Mouse (Mus musculus) kidney, postnatal 0 days (tissue): ENCODE measurements around the gene Sept9. TPM values are rescaled to one million over a fixed set of nuclear protein-coding genes. Genes with fewer than 3 reads are reported as not detected.
A peak's percentile ranks its signal among the peaks of the same experiment; 100 is the strongest.

Experiments used
- ATAC-seq: fragments of 200-750 bp; cut with Nextera tagmentation; replicated peaks from 2 replicates; pipeline ENCODE4 v1.8.0; 2017; ENCODE audit warnings: low read depth, moderate number of reproducible peaks, moderate TSS enrichment, moderate library complexity; ENCODE audit not compliant: low FRiP score
- DNase-seq: peaks from one replicate; pipeline ENCODE4 v3.0.0-alpha.2; 2016; ENCODE audit warnings: low spot score
- H3K27ac ChIP-seq: fragments of 300-500 bp; sonication (generic); 2 replicates; pipeline ENCODE4 v1.5.1; 2014; ENCODE audit warnings: mild to moderate bottlenecking
- H3K27me3 ChIP-seq: fragments of 300-500 bp; sonication (generic); 2 replicates; pipeline ENCODE4 v1.6.1; 2014; ENCODE audit warnings: low read length, mixed read lengths; ENCODE audit not compliant: insufficient read depth
- H3K36me3 ChIP-seq: fragments of 300-500 bp; sonication (generic); 2 replicates; pipeline ENCODE4 v1.6.1; 2014; ENCODE audit warnings: low read length, mixed read lengths; ENCODE audit not compliant: insufficient read depth
- H3K4me1 ChIP-seq: fragments of 300-500 bp; sonication (generic); replicated peaks from 2 replicates; pipeline ENCODE4 v1.6.1; 2014; ENCODE audit warnings: antibody characterized with exemption, low read length, mixed read lengths; ENCODE audit not compliant: insufficient read depth
- H3K4me2 ChIP-seq: fragments of 300-500 bp; sonication (generic); 2 replicates; pipeline ENCODE4 v1.6.1; 2014; ENCODE audit warnings: mild to moderate bottlenecking, low read length, moderate library complexity, mixed read lengths
- H3K4me3 ChIP-seq: fragments of 300-500 bp; sonication (generic); replicated peaks from 2 replicates; pipeline ENCODE4 v1.5.1; 2014; ENCODE audit warnings: low read depth, low read length
- H3K9ac ChIP-seq: fragments of 300-500 bp; sonication (generic); 2 replicates; pipeline ENCODE4 v1.6.1; 2014; ENCODE audit warnings: low read depth, low read length
- H3K9me3 ChIP-seq: fragments of 300-500 bp; sonication (generic); replicated peaks from 2 replicates; pipeline ENCODE4 v1.6.1; 2016; ENCODE audit warnings: low read length, inconsistent platforms, mixed read lengths
- CTCF ChIP-seq: IDR thresholded peaks from 2 replicates; pipeline ENCODE4 v1.5.1; 2016; ENCODE audit warnings: antibody characterized with exemption, low read depth, mild to moderate bottlenecking, moderate library complexity
- WGBS: fragments of 180-500 bp; shearing (Covaris S2); extraction: QIAGEN DNeasy Blood & Tissue Kit; methylation state at CpG from one replicate; pipeline ENCODE4 v1.1.7; 2014; 5-methylcytosine and 5-hydroxymethylcytosine counted together
- polyA plus RNA-seq: library from polyadenylated mRNA; unstranded; fragments of >200 nt; fragmentation: Nextera tagmentation; extraction: Ambion mirVana; gene quantifications from 2 replicates; pipeline ENCODE4 v1.2.1, GENCODE M21; 2015

The Sept9 gene
- polyA plus RNA-seq, 1 experiment from 2014 or later: 71.2 TPM

DNA sequence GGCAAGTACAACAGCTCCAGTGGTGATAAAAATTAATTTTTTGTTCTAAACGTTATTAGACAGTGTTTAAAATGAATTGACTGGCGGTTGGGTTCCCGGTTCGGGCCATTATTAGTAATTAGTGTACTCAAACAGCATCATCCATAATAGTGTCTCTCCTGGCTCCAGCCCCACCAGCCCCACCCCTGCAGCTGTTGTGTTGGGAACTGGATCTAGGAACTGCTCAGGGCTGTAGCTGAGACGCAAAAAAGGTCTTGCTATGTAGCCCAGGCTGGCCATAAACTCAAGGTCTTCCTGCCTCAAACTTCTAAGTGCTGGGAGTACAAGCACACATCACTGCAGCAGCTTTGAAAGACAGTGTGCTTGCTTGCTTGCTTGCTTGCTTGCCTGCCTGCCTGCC is 180.3 kb downstream of the Sept9 start:
- no peaks in the 10 kb centered on the region for H3K9me3 ChIP-seq
- DNase-seq: no peak
- no peaks in the 10 kb centered on the region for H3K36me3 ChIP-seq
- ATAC-seq: no peak
- no peak overlapping the region for H3K9ac ChIP-seq
- 0 out of 2 replicates have a peak, but pooled peaks cover 4% of the 10 kb centered on the region for H3K4me1 ChIP-seq
- 72% methylated on average over 5 of the region's 5 CpGs for WGBS
- no peak for TF ChIP-seq CTCF
- no peaks in the 10 kb centered on the region; the same call in 1 of the 2 replicates for H3K27me3 ChIP-seq
- no peak overlapping the region for H3K27ac ChIP-seq
- H3K4me2 ChIP-seq: no peak overlapping the region
- no peak overlapping the region for H3K4me3 ChIP-seq

DNA sequence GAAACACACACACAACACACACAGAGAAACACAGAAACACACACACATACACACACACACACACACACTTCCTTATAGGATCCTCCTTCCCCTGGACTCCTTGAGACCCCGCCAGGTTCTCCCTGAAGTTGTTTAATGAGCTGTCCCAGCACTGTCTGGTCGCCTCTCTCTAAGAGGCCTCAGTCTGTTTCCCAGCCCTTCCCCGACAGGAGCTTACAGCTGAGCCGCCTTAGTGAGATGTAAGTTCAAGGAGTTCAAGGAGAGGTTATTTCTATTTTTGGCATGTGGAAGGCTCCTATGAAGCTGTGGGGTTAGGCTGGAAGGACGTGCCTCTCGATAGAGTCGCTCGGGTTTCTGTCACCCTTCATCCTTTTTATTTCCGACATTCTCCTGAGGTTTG is 184.8 kb downstream of the Sept9 start:
- 20% methylated on average over 9 of the region's 9 CpGs for WGBS
- Histone ChIP-seq H3K27me3 (peaks cover 6% of the 10 kb centered on the region; the same call in 1 of the 2 replicates), H3K4me2 (peak overlapping the region; percentile 25; the same call in 1 of the 2 replicates), H3K36me3 (no peaks in the 10 kb centered on the region), H3K9ac (no peak overlapping the region), H3K9me3 (no peaks in the 10 kb centered on the region), H3K4me1 (peaks cover 8% of the 10 kb centered on the region; the same call in 1 of the 2 replicates), H3K4me3 (no peak overlapping the region), H3K27ac (no peak overlapping the region)
- no peak for DNase-seq
- no peak for TF ChIP-seq CTCF
- ATAC-seq: no peak

DNA sequence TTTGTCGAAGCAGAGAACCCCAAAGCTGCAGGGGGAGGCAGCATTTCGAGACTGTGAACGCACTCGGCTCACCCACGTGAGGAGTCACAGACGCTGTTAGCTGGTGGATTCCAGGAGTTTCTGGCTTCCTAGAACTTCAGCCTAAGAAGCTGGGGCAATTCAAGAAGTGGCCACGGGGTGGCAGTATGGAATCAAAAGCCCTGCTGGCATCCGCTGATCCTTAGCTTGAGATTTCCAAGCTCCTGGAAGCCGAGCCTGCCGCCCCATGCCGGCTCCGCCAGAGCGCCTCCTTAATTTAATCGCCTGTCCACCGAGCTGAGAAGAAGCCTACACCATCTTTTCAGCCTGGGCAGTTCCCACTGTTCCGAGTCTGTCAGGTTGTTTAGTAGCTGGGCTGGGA is 185.4 kb downstream of the Sept9 start:
- Histone ChIP-seq H3K4me1 (peaks cover 8% of the 10 kb centered on the region; the same call in 1 of the 2 replicates), H3K27ac (no peak overlapping the region), H3K9me3 (no peaks in the 10 kb centered on the region), H3K4me2 (peak overlapping the region; percentile 25), H3K36me3 (no peaks in the 10 kb centered on the region), H3K9ac (no peak overlapping the region), H3K4me3 (no peak overlapping the region), H3K27me3 (peaks cover 6% of the 10 kb centered on the region; the same call in 1 of the 2 replicates)
- TF ChIP-seq CTCF: peak; percentile 96
- ATAC-seq (peak; percentile 41; the same call in 1 of the 2 replicates), DNase-seq (peak; percentile 96)
- WGBS: under 1% methylated on average over 16 of the region's 16 CpGs

DNA sequence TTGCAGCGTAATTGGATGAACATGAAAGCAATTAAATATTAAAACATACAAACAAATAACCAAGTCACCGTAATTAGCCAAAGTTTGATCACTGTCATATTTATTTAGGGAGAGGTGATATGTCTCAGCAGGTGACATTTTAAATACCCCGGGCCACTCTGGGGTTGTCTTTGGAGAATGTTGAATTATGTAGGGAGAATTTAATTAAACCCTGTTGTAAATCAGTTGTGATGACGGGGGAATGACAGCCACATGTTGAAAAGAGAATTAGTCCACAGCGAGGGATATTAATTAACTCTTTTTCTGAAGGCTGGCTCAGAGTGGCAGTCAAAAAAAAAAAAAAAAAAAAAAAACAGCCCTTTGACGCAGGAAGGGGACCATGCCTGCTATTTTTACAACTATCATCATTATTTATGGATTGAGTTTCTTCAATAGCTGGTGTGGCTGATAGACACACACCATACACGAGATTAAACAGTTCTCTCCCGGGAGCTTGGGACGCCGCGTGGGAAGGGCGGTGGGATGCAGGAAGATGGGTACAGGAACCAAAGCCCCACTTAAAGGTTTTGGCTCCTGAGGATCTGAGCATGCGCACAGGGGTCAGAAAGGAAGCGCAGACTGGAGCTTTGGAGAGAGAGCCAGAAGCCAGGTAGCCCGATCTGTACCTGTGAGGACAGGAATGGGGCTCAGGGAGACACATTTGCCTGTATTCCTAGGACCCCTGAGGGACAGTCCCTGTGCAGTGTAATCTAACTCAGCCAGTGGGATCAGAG is 186.1 kb downstream of the Sept9 start:
- DNase-seq (no peak), ATAC-seq (no peak)
- Histone ChIP-seq H3K4me3 (no peak overlapping the region), H3K4me1 (peaks cover 8% of the 10 kb centered on the region; the same call in 1 of the 2 replicates), H3K27ac (no peak overlapping the region), H3K4me2 (peak overlapping the region; percentile 25), H3K9me3 (no peaks in the 10 kb centered on the region), H3K27me3 (peaks cover 6% of the 10 kb centered on the region; the same call in 1 of the 2 replicates), H3K36me3 (no peaks in the 10 kb centered on the region), H3K9ac (no peak overlapping the region)
- TF ChIP-seq CTCF: no peak
- 33% methylated on average over 15 of the region's 15 CpGs for WGBS

DNA sequence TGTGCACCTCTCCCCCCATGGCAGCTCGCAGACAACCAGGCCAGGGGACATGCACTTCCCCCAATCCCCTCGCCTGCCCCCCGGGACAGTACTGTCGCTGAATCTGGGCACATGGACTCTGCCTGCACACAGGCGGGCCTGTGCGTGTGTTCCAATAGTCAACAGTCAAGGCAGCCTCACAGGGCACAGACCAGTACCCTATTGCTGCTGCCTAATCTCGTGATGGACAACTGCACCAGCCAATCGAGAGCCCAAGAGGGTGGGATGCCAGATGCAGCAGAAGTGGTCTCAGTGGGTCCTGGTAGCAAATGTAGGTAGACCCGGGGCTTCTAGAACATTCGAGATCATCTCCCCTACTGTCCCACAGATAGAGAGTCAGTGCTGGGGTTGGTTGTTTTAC is 187.8 kb downstream of the Sept9 start:
- no peak for DNase-seq
- Histone ChIP-seq H3K9ac (no peak overlapping the region), H3K4me1 (peaks cover 10% of the 10 kb centered on the region; the same call in 1 of the 2 replicates), H3K9me3 (no peaks in the 10 kb centered on the region), H3K27ac (no peak overlapping the region), H3K36me3 (no peaks in the 10 kb centered on the region), H3K4me3 (no peak overlapping the region), H3K27me3 (peaks cover 6% of the 10 kb centered on the region; the same call in 1 of the 2 replicates), H3K4me2 (no peak overlapping the region)
- no peak for ATAC-seq
- WGBS: 76% methylated on average over 10 of the region's 10 CpGs
- TF ChIP-seq CTCF: no peak

DNA sequence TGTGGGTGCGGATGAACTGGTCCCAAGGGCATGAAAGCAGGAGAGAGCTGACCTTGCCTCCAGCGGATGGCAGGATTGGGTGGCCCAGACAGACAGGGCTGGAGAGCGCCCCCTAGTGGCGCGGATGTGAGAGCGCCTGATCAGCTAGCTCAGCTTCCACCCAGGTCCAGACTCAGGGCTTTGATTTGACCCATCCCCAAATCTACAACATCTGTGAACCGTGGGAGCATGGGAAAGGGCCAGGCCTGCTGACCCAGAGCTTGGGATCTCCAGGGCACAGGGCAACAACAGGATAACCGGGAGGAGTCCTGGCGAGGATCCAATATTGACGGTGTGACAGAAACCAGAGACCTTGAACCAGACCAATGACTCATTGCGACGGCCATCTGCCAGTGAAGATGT is 190.5 kb downstream of the Sept9 start:
- peaks cover 9% of the 10 kb centered on the region; the same call in 1 of the 2 replicates for H3K4me1 ChIP-seq
- no peak overlapping the region for H3K9ac ChIP-seq
- 10% methylated on average over 12 of the region's 12 CpGs for WGBS
- H3K4me3 ChIP-seq: no peak overlapping the region
- H3K4me2 ChIP-seq: no peak overlapping the region
- H3K9me3 ChIP-seq: no peaks in the 10 kb centered on the region
- DNase-seq: peak; percentile 58
- peaks cover 17% of the 10 kb centered on the region; the same call in 1 of the 2 replicates for H3K27me3 ChIP-seq
- 0 out of 2 replicates have a peak, but pooled peaks have one; percentile 44 for ATAC-seq
- H3K27ac ChIP-seq: no peak overlapping the region
- peak; percentile 81 for TF ChIP-seq CTCF
- H3K36me3 ChIP-seq: no peaks in the 10 kb centered on the region
